Mouse (Mus musculus): ENCODE measurements around the gene Dgcr6. TPM values are rescaled to one million over a fixed set of nuclear protein-coding genes. Genes with fewer than 3 reads are reported as not detected.
"Not testable (repeated sequence)": the region's sequence is repeated elsewhere in the genome, so short reads cannot be mapped to it uniquely, and the experiment has no call there.

Gene Dgcr6
- 10 to 100 TPM; 40.3 to 52.7 (median 40.4) TPM for total RNA-seq (2022)

DNA sequence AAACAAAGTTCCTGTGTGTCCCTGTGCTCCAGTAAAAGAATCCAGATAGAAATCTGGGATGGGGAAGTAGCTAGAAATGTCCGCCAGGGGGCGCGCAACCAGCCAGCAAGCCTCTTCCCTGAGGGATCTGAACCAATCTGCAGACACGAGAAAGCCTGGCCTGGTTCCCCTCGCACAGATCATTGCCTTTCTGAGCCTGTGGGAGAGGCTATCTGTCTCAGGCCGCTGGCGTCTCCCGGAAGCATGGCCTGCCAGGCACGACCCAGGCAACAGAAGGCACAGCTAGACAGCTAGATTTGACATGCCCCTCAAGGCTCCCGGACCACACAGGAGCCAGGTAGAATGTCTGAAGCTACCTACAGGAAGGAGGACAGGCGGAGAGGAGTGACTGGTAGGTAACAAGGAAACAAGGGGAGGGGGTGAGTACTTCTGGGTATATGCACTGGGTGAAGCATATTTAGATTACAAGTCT is at the start of gene Dgcr6:
Dgcr6 (plus strand) TSS at position 130 of the 472 bp plus-strand sequence.
- peak; percentile 63 for DNase-seq (ENCODE audit: low spot score)

DNA sequence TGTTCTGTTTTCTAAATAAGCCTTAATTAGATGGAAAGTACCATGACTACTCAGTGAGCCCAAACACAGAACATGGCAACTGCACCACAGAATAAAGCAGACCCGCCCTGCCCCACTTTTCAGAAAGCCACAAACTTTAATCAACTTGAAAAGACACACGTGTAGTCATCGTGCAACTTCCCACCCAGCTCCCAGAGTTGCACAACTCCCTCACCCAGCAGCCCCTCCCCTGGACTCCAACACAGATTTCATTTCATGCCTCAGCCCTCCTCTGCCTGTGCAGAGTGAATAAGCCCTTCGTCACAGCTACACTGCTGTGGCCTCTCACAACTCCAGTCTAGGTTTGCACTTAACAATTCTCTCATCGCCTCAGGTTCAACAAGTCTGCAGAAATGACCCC is 48.1 kb upstream of the Dgcr6 start:
- DNase-seq (ENCODE audit: low spot score) = no peak

DNA sequence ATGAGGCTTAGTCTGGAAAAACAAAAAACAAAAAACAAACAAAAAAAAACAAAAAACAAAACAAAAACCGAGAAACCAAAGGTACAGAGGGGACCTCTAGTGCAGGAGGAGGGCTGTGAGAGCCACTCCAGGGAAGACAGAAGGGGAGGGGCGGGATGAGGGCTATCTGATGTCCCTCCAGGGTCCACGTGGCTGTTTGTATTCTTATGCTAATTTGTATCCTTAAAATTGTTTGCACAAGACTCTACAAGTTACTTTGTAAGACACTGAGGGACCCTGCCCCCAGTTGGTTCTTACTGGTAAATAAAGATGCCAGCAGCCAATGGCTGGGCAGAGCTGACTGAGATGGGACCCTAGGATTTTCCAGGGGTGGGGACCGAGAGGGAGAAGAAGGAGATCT is 45.6 kb upstream of the Dgcr6 start:
- DNase-seq (ENCODE audit: low spot score) = no peak

GRCm38 (mm10) chr16:18011101-18011500 is 41.6 kb upstream of the Dgcr6 start:
- no peak for DNase-seq (ENCODE audit: low spot score)

- DNase-seq (ENCODE audit: low spot score) = not testable (repeated sequence)
Measured at GRCm38 (mm10) chr16:18016482-18016881, 36.2 kb upstream of the Dgcr6 start.

DNA sequence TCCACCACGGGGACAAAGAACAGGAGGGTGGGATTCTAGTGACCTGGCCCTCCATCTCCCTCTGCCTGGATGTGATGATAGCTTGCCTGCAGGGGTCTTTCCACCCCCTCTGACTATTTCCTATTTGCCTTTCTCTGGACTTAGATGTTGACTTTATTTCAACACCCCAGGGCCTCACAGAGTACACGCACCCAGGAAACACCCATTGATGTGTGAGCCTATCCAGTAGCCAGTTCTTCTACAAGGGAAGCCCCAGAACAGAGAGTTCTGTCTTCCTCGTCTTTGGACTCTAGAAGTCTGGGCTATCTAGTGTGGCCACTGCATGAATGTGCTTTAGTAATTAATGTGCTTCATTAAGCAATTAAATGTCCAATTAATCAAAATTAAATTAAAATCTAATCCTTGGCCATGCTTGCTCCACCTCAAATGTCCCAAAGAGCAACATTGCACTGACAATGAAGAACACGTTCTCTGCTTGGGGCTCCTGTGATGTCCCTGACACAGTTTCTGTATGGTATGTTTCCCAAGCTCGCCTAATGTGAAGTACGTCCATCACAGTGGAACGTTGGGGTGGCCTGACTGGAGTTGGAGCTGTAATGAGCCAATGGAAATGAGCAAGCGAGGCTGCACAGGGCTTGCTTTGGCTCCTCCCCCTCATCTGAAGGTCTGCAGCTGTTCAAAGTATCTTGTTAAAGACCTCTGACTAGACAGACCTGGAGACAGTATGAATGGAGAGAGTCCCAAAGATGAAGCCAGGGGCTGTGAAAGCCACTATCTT is 29.7 kb upstream of the Dgcr6 start:
- DNase-seq (ENCODE audit: low spot score) = no peak

DNA sequence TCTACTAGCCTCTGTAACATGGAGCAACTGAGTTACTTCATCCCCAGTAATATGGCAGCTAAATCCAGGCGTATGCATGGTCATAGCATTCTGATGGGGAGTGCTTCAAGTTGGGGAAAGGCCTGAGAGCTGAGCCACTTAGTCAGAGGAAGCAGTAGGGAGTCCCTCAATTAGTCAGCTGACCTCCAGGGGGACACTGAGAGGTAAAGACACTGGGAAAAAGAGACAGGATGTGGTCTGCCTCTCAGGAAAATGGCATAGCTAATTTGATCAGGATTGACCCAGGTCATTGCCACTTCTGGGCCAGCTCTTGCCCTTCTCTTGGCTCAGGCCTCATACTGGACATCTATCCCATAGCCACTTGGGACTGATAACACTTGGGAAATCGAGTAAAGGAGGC is 25.3 kb upstream of the Dgcr6 start:
- no peak for DNase-seq (ENCODE audit: low spot score)

- DNase-seq (ENCODE audit: low spot score) = no peak
Measured at GRCm38 (mm10) chr16:18031752-18032151, 20.9 kb upstream of the Dgcr6 start.

DNA sequence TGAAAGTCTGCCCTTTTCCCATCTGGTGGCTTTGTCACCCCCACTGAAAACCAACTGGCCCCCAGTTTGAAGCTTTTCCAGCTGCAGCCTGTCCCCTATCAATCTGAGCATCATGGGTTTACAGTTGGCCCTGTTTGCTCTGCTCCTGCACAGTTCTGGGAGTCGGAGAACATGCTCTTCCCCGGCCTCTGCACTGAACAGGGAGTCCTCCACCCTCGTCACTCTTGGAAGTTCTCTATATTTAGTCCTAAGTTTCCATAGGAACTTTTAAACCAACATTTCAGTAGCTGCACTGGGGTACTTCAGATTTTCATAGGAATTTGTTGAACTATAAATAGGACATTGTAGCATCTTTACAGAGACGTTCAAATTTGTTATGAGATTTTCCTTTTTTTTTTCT is 19.4 kb upstream of the Dgcr6 start:
- no peak for DNase-seq (ENCODE audit: low spot score)

GRCm38 (mm10) chr16:18034286-18034685 is 18.4 kb upstream of the Dgcr6 start:
- no peak for DNase-seq (ENCODE audit: low spot score)

GRCm38 (mm10) chr16:18036425-18036955 is 16.2 kb upstream of the Dgcr6 start:
- DNase-seq (ENCODE audit: low spot score) = peak; percentile 27

DNA sequence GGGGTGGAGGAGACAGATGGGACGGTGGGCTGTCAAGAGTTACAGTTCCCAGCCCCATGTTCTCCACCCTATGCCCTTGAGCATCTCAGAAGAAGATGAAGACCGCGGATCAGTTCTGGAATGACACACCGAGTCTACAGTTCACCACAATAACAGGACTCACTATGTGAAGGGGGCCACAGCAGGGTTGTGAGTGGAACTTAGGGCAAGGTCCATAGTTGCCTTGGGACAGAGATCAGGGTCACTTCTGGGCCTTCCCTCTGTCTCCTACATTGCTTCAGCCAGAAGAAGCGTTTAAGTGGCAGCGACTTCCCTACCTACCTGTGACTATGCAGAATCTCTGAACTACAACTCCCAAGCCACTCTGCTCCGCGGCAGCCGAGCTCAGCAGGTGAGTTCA is 15.6 kb upstream of the Dgcr6 start:
- no peak for DNase-seq (ENCODE audit: low spot score)

DNA sequence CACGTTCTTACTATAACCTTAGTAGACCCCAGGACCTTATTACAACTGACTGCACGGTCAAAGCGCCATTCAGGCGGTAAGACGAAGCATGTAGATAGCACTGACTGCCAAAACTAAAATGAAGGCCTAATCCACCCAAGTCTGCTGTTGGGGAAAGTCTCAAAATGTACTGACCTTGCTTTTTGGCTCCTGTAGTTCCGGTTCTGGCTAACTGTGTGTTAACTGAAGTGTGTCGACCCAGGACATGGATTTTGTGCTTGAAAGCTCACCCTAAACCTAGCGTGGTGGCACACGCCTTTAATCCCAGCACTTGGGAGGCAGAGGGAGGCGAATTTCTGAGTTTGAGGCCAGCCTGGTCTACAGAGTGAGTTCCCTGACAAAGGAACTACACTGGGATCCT is 7.7 kb upstream of the Dgcr6 start:
- DNase-seq (ENCODE audit: low spot score) = no peak

- DNase-seq (ENCODE audit: low spot score) = peak; percentile 28
Measured at GRCm38 (mm10) chr16:18047660-18048059, 5.0 kb upstream of the Dgcr6 start.

DNA sequence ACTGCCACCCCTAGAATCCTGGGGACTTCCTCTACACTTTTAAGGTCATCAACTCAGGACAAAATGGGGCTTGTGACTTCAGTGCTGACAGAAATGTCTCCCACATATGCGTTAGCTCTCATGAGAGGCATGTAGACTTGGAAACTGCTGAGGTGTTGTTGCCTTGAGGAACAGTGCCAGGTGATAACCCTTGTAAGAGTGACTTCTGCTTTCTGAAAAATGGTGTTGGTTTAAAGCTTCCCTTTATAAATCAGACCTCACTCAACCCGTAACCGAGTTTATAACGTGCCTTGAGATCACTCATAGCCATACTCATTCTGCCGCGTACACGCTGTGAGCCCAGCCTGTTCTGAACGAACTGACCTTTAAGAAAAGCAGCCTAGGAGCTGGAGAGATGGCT is 4.6 kb upstream of the Dgcr6 start:
- no peak for DNase-seq (ENCODE audit: low spot score)

DNA sequence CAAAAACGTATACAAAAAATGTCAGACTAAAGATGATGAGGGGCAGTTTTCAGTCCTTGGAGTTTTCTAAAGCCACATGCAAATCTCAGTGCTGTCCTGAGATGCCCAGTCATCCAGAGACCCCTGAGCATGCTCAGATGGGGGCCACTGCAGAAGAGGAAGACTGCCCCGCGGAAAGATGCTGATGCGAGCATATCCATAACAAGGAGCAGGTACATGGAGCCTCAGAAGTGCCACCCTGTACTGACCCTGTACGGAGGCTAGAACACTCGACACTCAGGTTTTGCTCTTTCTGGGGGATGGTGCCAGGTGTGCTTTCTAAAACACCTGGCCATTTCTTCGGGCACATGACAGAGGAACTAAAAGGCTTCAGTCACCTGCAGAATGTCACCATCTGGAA is 338 bp upstream of the Dgcr6 start:
- DNase-seq (ENCODE audit: low spot score) = no peak

DNA sequence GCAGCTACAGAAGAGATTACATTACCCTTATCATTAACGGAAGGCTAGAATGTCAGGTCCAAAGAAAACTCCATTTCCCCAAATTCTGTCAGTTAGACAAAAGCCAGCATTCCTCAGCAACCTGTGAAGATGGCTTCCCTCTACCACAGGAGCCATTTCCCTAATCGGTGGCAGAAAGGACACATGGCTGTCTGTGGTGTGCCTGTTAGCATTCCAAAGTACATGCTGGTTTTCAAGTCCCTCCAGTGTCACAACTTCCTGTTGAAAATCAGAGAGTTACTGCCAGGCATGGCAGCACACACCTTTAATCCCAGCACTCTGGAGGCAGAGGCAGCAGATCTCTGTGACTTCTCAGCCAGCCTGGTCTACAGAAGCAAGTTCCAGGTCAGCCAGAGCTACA is 3.6 kb downstream of the Dgcr6 start:
- no peak for DNase-seq (ENCODE audit: low spot score)

DNA sequence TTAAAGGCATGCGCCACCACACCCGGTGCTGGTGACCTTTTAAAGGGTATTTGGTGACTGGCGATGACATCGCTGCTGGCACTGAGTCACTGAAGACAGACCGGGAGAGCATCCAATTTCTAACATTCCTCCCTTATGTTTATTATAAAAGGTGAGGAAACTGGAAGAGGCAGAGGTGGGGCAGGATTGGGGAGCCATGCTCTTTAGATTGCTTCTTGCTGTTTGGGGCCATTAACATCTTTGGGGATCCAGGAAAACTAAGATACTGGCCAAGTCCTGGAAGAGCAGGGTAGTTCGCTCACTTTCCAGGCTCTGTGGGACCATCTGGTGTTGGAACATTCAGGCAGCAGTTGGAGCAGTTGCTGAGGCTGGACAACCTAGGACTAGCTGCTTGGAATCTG is 5.7 kb downstream of the Dgcr6 start:
- DNase-seq (ENCODE audit: low spot score) = no peak

GRCm38 (mm10) chr16:18059243-18059642 is 6.6 kb downstream of the Dgcr6 start:
- no peak for DNase-seq (ENCODE audit: low spot score)

- no peak for DNase-seq (ENCODE audit: low spot score)
Measured at GRCm38 (mm10) chr16:18061201-18061600, 8.5 kb downstream of the Dgcr6 start.

DNA sequence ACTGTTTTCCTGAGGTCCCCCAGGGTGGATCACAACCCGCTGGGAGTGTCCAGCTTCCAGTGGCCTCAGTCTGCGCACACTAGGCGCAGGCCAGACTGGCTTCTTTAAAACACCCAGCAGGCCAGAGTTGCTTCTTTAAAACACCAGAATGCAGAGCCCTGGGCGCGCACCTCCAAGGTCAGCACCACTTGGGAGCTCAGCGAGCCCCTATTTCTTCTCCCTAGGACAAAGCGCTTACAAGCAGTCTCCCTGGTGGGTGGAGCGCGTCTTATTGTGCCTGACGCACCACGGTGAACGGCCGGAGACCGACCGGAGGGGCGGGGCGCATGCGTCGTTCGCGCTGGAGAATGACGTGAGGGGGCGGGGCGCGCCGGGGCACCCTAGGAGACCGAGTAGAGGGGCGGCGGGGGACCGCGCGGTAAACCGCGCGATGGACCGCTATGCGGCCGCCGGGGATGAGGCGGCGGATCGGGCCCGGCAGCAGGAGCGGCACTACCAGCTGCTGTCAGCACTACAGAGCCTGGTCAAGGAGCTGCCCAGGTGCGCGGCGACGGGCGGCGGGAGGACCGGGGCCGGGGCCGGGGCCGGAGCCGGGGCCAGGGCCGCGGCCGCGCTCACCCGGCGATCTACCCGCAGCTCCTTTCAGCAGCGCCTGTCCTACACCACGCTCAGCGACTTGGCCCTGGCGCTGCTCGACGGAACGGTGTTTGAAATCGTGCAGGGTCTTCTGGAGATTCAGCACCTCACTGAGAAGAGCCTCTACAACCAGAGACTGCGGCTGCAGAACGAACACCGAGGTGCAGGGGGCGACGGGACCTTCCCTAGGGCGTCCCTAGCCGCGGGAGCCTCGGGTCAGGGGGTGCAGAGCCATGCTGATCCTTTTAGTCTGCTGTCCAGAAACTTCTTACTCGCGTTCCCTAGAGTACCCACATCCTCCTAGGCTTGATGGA is 13.7 kb downstream of the Dgcr6 start:
- peak; percentile 87 for DNase-seq (ENCODE audit: low spot score)

GRCm38 (mm10) chr16:18068653-18069376 is 16.2 kb downstream of the Dgcr6 start:
- no peak for DNase-seq (ENCODE audit: low spot score)
